Mouse (Mus musculus) liver, embryonic 15.5 days (tissue): Measurements from ENCODE around the gene Ncaph2. TPM values are rescaled to one million over a fixed set of nuclear protein-coding genes. Genes with fewer than 3 reads are reported as not detected.
A peak's percentile ranks its signal among the peaks of the same experiment; 100 is the strongest.

Experiments
- ATAC-seq: fragments of 200-750 bp; cut with Nextera tagmentation; 2 replicates; pipeline ENCODE4 v1.8.0; 2017; ENCODE audit warnings: moderate number of reproducible peaks, mild to moderate bottlenecking, moderate library complexity; ENCODE audit not compliant: insufficient read depth
- H3K27ac ChIP-seq: fragments of 300-500 bp; sonication (generic); replicated peaks from 2 replicates; pipeline ENCODE4 v1.5.1; 2015; ENCODE audit warnings: mild to moderate bottlenecking, inconsistent platforms
- H3K27me3 ChIP-seq: fragments of 300-500 bp; sonication (generic); 2 replicates; pipeline ENCODE4 v1.6.1; 2015; ENCODE audit warnings: mild to moderate bottlenecking, inconsistent platforms
- H3K36me3 ChIP-seq: fragments of 300-500 bp; sonication (generic); replicated peaks from 2 replicates; pipeline ENCODE4 v1.6.1; 2015; ENCODE audit warnings: moderate library complexity, mild to moderate bottlenecking, inconsistent platforms
- H3K4me1 ChIP-seq: fragments of 300-500 bp; sonication (generic); replicated peaks from 2 replicates; pipeline ENCODE4 v1.6.1; 2015; ENCODE audit warnings: inconsistent platforms
- H3K4me2 ChIP-seq: fragments of 300-500 bp; sonication (generic); 2 replicates; pipeline ENCODE4 v1.6.1; 2015; ENCODE audit warnings: moderate library complexity, mild to moderate bottlenecking, inconsistent platforms
- H3K4me3 ChIP-seq: fragments of 300-500 bp; sonication (generic); replicated peaks from 2 replicates; pipeline ENCODE4 v1.5.1; 2015; ENCODE audit warnings: mild to moderate bottlenecking, inconsistent platforms
- H3K9ac ChIP-seq: fragments of 300-500 bp; sonication (generic); 2 replicates; pipeline ENCODE4 v1.6.1; 2015; ENCODE audit warnings: moderate library complexity, mild to moderate bottlenecking, inconsistent platforms
- H3K9me3 ChIP-seq: fragments of 300-500 bp; sonication (generic); replicated peaks from 2 replicates; pipeline ENCODE4 v1.6.1; 2016; ENCODE audit warnings: inconsistent platforms
- WGBS: fragments of 180-500 bp; shearing (Covaris S2); methylation state at CpG from one replicate; pipeline ENCODE4 v1.1.7; 2015; ENCODE audit warnings: mixed read lengths; ENCODE audit not compliant: insufficient replicate concordance; 5-methylcytosine and 5-hydroxymethylcytosine counted together
- polyA plus RNA-seq: library from polyadenylated mRNA; unstranded; fragments of >200 nt; fragmentation: Nextera tagmentation; extraction: Ambion mirVana; gene quantifications from 2 replicates; pipeline ENCODE4 v1.2.1, GENCODE M21; 2015

Gene Ncaph2
- polyA plus RNA-seq, 1 experiment from 2014 or later: 110 TPM

DNA sequence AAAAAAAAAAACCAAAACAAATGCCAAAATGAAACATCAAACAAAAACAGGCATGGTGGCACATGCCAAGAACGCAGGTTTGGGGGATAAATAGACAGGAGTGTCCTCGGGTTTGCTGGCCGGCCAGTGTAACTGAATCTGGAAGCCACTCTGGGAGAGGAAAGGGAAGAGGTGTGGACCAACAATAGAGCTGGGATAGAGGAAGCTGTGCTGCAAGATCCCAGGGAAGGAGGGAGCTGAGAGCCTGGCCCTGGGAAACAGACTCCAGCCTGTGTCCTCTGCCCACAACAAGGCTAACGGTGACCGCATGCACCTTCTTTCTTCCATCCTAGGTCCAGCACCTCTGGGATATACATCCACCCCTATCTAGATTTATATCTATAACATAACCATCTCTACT is 5.1 kb upstream of the Ncaph2 start:
- 72% methylated on average over 5 of the region's 5 CpGs for WGBS
- ATAC-seq: no peak
- Histone ChIP-seq H3K27me3 (no peaks in the 10 kb centered on the region), H3K9ac (no peak overlapping the region), H3K4me2 (no peak overlapping the region), H3K36me3 (peaks cover 46% of the 10 kb centered on the region), H3K27ac (no peak overlapping the region), H3K4me3 (no peak overlapping the region), H3K4me1 (peaks cover 17% of the 10 kb centered on the region), H3K9me3 (no peaks in the 10 kb centered on the region)

DNA sequence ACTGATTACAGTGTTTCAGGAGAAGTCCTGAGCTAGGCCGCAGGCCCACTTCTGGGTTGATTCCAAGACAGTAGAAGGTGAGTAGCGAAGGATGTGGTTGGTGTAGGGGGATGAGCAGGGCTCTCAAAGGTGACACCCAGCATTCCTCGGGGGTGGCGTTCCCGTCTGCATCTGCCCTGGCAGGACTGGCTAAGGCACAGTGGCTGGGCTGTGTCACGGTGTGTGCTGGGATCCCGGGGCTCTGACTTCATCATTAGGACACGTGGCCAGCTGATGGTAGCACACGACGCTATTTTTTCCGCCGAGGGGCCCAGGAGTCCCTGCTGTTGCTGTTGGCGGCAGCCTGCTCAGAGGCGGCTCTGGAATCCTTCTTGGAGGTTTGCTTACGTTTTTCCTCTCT is 4.2 kb upstream of the Ncaph2 start:
- Histone ChIP-seq H3K4me2 (no peak overlapping the region), H3K27me3 (no peaks in the 10 kb centered on the region), H3K36me3 (peaks cover 46% of the 10 kb centered on the region), H3K27ac (no peak overlapping the region), H3K9ac (no peak overlapping the region), H3K4me3 (no peak overlapping the region), H3K4me1 (peaks cover 17% of the 10 kb centered on the region), H3K9me3 (no peaks in the 10 kb centered on the region)
- ATAC-seq: no peak
- 88% methylated on average over 15 of the region's 15 CpGs for WGBS

DNA sequence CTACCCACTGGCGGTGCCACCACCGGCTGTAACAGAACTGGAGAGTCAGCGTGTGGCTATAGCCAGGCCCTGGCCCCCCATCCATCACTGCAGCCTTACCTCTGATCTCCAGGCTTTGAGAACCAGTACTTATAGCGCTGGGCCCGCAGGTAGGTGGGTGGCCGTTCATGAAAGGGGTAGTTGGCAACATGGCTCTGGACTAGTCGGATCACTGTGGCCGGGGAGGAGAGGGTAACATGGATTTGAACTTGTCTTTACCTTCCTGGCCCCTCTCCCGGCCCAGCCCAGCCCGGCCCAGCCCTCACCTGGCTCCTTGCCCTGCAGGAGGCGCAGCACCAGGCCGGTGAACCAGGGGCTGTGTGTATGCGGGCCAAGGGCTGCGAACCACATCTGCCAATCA is 3.5 kb upstream of the Ncaph2 start:
- Histone ChIP-seq H3K9ac (no peak overlapping the region), H3K27ac (no peak overlapping the region), H3K4me1 (peaks cover 22% of the 10 kb centered on the region), H3K4me2 (no peak overlapping the region), H3K27me3 (no peaks in the 10 kb centered on the region), H3K36me3 (peaks cover 48% of the 10 kb centered on the region), H3K9me3 (no peaks in the 10 kb centered on the region), H3K4me3 (no peak overlapping the region)
- ATAC-seq: no peak
- WGBS: 92% methylated on average over 14 of the region's 14 CpGs

DNA sequence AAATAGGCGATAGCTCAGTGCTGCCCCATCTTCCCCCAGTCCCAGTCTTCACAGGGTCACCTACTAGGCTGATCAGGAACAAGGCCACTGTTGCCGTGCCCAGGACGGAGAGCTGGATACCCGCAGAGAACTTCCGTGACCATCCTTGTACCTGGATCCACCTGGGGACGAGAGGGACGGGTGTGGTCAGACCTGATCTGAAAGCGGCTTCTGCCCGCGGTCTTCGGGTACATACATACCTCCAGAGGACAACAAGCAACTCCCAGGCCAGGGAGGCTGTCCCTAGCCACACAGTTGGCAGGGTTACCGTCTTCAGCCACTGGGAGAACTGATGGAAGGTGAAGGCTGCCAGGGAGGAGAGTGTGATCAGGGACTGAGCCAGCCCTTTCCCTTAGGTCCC is 2.7 kb upstream of the Ncaph2 start:
- Histone ChIP-seq H3K9ac (no peak overlapping the region), H3K4me1 (peaks cover 29% of the 10 kb centered on the region), H3K27ac (no peak overlapping the region), H3K4me3 (no peak overlapping the region), H3K4me2 (no peak overlapping the region), H3K36me3 (peaks cover 55% of the 10 kb centered on the region), H3K27me3 (no peaks in the 10 kb centered on the region), H3K9me3 (no peaks in the 10 kb centered on the region)
- 92% methylated on average over 12 of the region's 12 CpGs for WGBS
- no peak for ATAC-seq

DNA sequence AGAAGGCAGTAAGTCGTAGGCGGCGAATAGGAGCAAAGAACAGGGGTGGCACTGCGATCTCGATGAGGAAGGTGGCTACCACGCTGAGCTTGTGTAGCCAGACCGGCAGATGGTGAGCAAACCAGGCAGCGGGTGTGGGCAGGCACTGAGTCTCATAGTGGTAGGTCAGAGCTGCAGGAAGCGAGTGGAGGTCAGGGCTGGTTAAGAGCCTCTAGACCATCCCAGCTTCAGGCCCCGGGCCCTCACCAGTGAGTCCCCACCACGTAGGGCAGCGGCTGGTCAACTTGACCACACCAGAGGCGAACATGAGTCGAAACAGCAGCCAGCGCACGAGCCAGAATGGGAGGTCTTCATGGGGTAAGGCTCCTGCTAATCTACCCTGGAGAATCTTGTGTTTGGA is 1.7 kb upstream of the Ncaph2 start:
- H3K4me1 ChIP-seq: peaks cover 39% of the 10 kb centered on the region
- H3K27ac ChIP-seq: 0 out of 2 replicates have a peak overlapping the region, but pooled peaks have one; percentile 21
- no peak for ATAC-seq
- no peaks in the 10 kb centered on the region for H3K9me3 ChIP-seq
- H3K27me3 ChIP-seq: no peaks in the 10 kb centered on the region
- H3K4me3 ChIP-seq: peak overlapping the region; percentile 92
- peaks cover 65% of the 10 kb centered on the region for H3K36me3 ChIP-seq
- H3K4me2 ChIP-seq: peak overlapping the region; percentile 83
- 92% methylated on average over 16 of the region's 16 CpGs for WGBS
- peak overlapping the region; percentile 91; the same call in 1 of the 2 replicates for H3K9ac ChIP-seq

DNA sequence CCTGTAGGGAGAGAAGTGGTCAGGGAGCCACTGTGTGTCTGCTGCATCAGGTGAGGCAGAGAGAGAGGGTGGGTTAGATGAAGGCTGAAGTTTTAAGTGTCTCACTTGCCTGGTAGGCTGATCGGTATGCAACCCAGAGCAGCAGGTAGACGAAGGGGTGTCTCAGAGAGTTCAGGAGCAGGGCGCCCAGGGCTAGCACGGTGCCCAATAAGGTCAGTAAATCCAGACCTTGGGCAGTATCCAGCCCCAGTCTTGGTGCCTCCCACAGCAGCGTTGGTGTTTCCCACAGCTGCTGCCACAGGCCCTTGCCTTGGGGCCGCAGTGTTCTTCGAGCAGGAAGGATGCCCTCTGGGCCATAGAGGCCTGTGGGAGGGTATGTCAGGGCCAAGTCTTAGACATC is 1.1 kb upstream of the Ncaph2 start:
- peak overlapping the region; percentile 91 for H3K9ac ChIP-seq
- peak overlapping the region; percentile 87 for H3K27ac ChIP-seq
- H3K36me3 ChIP-seq: peaks cover 71% of the 10 kb centered on the region
- ATAC-seq: no peak
- H3K4me2 ChIP-seq: peak overlapping the region; percentile 83
- no peaks in the 10 kb centered on the region for H3K27me3 ChIP-seq
- H3K9me3 ChIP-seq: no peaks in the 10 kb centered on the region
- H3K4me3 ChIP-seq: peak overlapping the region; percentile 92
- H3K4me1 ChIP-seq: peaks cover 43% of the 10 kb centered on the region
- WGBS: 69% methylated on average over 7 of the region's 7 CpGs

DNA sequence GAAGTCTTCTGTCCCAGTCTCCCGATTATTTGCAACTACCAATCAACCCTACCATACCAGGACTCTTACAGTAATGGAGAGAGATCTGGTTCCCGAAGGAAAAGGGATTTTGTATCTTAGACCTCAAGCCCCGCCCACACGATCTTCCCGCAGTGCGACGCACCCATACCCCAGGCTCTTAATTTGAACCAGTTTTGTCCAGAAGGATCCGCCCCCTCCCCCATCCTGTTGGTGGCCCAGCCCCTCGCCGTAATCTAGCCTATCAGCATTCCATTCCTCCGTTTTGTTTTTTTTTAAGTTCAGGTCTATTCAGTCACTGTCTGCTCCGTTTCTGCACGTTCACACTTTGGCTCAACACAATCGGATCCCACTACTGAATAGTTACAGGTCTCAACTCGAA is 853 bp downstream of the Ncaph2 start:
- ATAC-seq: peak; percentile 57
- peak overlapping the region; percentile 83 for H3K4me2 ChIP-seq
- under 1% methylated on average over 15 of the region's 15 CpGs for WGBS
- H3K9me3 ChIP-seq: no peaks in the 10 kb centered on the region
- peaks cover 43% of the 10 kb centered on the region for H3K4me1 ChIP-seq
- peak overlapping the region; percentile 91 for H3K9ac ChIP-seq
- peaks cover 70% of the 10 kb centered on the region for H3K36me3 ChIP-seq
- peak overlapping the region; percentile 92 for H3K4me3 ChIP-seq
- H3K27me3 ChIP-seq: no peaks in the 10 kb centered on the region
- H3K27ac ChIP-seq: peak overlapping the region; percentile 87

DNA sequence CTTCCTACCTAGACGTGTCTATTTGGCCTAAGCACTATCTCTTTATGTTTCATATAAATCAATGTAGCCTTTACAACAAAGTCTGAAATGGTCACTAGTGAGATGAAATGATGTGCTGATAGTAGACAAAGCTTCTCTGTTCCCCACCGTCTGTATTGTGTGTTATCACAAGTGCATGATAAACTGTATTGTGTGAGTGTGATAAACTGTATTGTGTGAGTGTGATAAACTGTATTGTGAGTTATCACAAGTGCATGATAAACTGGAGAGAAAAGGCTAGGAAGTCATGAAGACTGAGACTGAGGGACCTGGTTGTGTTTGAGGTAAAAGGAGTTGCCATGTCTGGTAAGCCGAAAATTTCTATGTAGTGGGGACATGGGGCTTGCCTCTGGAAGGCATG is 3.3 kb downstream of the Ncaph2 start:
- Histone ChIP-seq H3K4me1 (peaks cover 40% of the 10 kb centered on the region), H3K9me3 (no peaks in the 10 kb centered on the region), H3K4me3 (no peak overlapping the region), H3K36me3 (peaks cover 70% of the 10 kb centered on the region), H3K27me3 (no peaks in the 10 kb centered on the region), H3K27ac (no peak overlapping the region), H3K4me2 (peak overlapping the region; percentile 83), H3K9ac (peak overlapping the region; percentile 29; the same call in 1 of the 2 replicates)
- WGBS: 35% methylated on average over 3 of the region's 3 CpGs
- ATAC-seq: no peak

DNA sequence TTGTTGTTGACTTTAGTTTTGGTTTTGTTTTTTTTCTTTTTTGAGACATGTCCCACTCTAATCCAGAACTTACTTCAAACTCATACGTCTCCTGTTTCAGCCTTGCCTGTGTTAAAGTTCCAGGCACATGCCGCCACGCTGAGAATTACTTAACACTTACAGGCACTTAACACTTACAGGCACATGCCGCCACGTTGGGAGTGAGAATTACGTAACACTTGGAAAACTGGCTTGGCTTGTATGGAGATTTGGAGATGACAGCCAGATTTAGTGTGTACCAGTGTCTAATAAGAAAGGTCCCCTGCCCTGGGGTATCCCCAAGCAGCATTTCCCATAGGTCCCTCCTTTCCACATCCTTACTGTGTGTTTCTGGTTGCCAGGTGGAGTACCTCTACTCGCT is 7.5 kb downstream of the Ncaph2 start:
- Histone ChIP-seq H3K27ac (no peak overlapping the region), H3K9ac (no peak overlapping the region), H3K4me2 (no peak overlapping the region), H3K27me3 (no peaks in the 10 kb centered on the region), H3K9me3 (no peaks in the 10 kb centered on the region), H3K4me3 (no peak overlapping the region), H3K36me3 (peaks cover 98% of the 10 kb centered on the region), H3K4me1 (peaks cover 12% of the 10 kb centered on the region)
- no peak for ATAC-seq
- WGBS: 91% methylated on average over 7 of the region's 7 CpGs

DNA sequence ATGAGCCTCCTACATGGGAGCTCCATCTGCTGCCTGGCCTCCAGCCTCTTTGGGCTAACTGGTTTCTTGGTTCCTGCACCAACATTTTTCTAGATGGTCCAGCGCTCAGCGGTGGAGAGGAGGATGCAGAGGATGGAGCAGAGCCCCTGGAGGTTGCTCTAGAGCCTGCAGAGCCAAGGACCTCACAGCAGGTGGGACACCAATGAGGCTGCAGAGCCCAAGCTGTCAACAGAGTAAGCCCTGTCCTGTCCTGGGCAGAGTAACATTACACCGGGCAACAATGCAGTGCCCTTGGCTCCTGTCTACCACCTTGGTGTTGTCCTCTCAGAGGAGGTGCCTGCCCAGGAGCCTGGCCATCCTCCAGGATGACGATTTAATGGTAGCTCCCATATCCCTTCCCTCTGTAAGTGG is 9.6 kb downstream of the Ncaph2 start:
- no peak overlapping the region for H3K9ac ChIP-seq
- peaks cover 2% of the 10 kb centered on the region for H3K4me1 ChIP-seq
- no peak overlapping the region for H3K4me3 ChIP-seq
- no peak overlapping the region for H3K27ac ChIP-seq
- no peak overlapping the region for H3K4me2 ChIP-seq
- no peaks in the 10 kb centered on the region for H3K27me3 ChIP-seq
- H3K9me3 ChIP-seq: no peaks in the 10 kb centered on the region
- 89% methylated on average over 4 of the region's 4 CpGs for WGBS
- no peak for ATAC-seq
- peaks cover 100% of the 10 kb centered on the region for H3K36me3 ChIP-seq

DNA sequence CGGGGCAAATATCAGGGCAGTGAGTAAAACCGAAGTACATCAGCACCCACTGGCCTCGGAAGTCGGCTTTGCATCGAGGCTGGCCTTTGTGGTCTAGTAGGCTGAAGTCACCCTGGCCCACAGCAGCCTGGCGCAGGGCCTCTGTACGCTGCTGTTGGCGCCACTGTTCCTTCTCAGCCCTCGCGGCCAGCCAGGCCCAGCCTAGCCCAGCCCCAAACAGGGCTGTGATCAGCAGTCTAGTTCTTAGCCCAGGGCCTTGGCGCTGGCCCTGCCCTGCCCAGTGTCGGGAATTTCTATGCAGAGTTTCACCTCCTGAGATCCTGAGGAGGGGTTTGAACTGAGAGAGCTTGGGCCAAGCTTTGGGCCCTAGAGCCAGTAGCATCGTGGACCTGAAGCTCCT is 16.5 kb downstream of the Ncaph2 start:
- peaks cover 10% of the 10 kb centered on the region for H3K27me3 ChIP-seq
- 0 out of 2 replicates have a peak overlapping the region, but pooled peaks have one; percentile 99 for H3K4me2 ChIP-seq
- peaks cover 59% of the 10 kb centered on the region for H3K36me3 ChIP-seq
- WGBS: 81% methylated on average over 13 of the region's 13 CpGs
- H3K4me1 ChIP-seq: peaks cover 46% of the 10 kb centered on the region
- ATAC-seq: no peak
- no peak overlapping the region for H3K27ac ChIP-seq
- H3K9ac ChIP-seq: no peak overlapping the region
- H3K4me3 ChIP-seq: no peak overlapping the region
- no peaks in the 10 kb centered on the region for H3K9me3 ChIP-seq

DNA sequence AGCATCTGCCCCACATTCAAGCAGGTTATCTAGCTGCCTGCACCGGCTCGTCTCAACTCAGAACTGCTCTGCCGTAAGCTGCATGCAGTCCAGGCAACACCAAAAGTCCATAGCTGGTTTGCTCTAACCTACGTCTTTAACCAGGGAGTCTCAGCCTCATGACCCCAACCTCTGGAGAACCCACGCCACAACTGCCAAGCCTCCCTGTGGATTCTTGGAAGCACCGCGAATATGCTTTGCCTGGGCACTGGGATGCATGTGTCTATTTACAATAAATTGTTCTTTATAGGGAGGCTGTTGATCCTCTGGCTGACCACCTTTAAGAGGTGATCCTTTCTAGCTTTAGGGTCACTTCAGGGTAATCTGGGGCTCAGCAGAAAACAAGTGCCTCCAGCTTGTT is 17.0 kb downstream of the Ncaph2 start:
- H3K4me2 ChIP-seq: peak overlapping the region; percentile 99
- H3K4me1 ChIP-seq: peaks cover 47% of the 10 kb centered on the region
- peaks cover 15% of the 10 kb centered on the region for H3K27me3 ChIP-seq
- H3K9ac ChIP-seq: peak overlapping the region; percentile 78; the same call in 1 of the 2 replicates
- H3K27ac ChIP-seq: peak overlapping the region; percentile 89
- H3K9me3 ChIP-seq: no peaks in the 10 kb centered on the region
- 82% methylated on average over 7 of the region's 7 CpGs for WGBS
- peak overlapping the region; percentile 82 for H3K4me3 ChIP-seq
- ATAC-seq: no peak
- H3K36me3 ChIP-seq: peaks cover 54% of the 10 kb centered on the region
